Mouse (Mus musculus): ENCODE results near the gene Arid1b. TPM values are rescaled to one million over a fixed set of nuclear protein-coding genes. Genes with fewer than 3 reads are reported as not detected.

Arid1b gene
- polyA plus RNA-seq, 1 experiment from 2014 or later, result 14.8 TPM

DNA sequence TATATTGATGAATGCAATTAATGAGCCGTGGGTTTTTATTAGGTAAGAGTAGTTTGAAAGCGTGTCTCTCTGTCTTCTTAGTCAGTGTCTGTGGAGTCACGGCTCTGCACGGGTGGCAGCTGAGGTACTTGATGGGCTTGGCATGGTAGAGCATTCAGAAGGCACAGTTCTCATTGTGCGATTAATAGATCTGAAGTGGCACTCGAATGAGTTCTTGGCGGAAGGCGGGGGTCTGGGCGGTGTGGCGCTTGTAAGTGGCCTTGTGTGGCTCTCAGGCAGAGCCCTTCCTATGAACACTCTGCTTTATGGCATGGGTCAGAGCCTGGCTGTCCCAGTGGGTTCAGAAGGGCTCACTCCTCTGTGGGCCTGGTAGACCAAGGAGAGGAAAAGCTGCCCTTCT is 14.1 kb downstream of the Arid1b start:
- no peak overlapping the region; the same call in 1 of the 2 replicates for H3K27ac ChIP-seq
- 34% methylated on average over 10 of the region's 10 CpGs for WGBS
- no peaks in the 10 kb centered on the region for H3K9me3 ChIP-seq
- H3K4me2 ChIP-seq (replicated peaks), result 0 out of 2 replicates have a peak overlapping the region, but pooled peaks have one; percentile 48
- no peaks in the 10 kb centered on the region; the same call in 1 of the 2 replicates for H3K27me3 ChIP-seq
- H3K36me3 ChIP-seq, result no peaks in the 10 kb centered on the region
- ATAC-seq, result peak; percentile 65
- no peak overlapping the region for H3K9ac ChIP-seq (replicated peaks)
- peaks cover 90% of the 10 kb centered on the region for H3K4me1 ChIP-seq (replicated peaks)
- H3K4me3 ChIP-seq (replicated peaks), result no peak overlapping the region

DNA sequence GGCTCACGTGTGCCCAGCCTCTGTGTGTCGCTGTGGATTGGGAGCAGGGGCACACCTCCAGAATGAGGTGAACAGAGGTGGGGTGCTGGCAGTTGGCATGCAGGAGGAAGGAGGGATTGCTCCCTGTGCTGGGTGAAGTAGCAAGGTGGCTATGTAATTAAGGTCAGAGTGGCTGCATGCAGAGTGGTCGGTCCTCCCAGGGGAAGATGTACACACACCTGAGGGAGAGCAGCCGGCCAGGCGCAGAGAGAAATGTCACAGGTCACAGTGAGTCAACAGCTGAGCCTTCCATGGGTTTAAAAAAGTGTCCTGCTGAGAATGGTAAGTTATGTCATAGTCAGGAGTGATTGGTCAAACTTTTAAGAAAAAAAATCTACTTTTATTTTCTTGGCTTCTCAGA is 14.6 kb downstream of the Arid1b start:
- Histone ChIP-seq H3K36me3 (no peaks in the 10 kb centered on the region), H3K9me3 (no peaks in the 10 kb centered on the region), H3K27ac (no peak overlapping the region), H3K4me2 (replicated peaks) (no peak overlapping the region), H3K4me1 (replicated peaks) (peaks cover 85% of the 10 kb centered on the region), H3K4me3 (replicated peaks) (no peak overlapping the region), H3K27me3 (no peaks in the 10 kb centered on the region; the same call in 1 of the 2 replicates), H3K9ac (replicated peaks) (no peak overlapping the region)
- 68% methylated on average over 5 of the region's 5 CpGs for WGBS
- peak; percentile 17; the same call in 1 of the 2 replicates for ATAC-seq

DNA sequence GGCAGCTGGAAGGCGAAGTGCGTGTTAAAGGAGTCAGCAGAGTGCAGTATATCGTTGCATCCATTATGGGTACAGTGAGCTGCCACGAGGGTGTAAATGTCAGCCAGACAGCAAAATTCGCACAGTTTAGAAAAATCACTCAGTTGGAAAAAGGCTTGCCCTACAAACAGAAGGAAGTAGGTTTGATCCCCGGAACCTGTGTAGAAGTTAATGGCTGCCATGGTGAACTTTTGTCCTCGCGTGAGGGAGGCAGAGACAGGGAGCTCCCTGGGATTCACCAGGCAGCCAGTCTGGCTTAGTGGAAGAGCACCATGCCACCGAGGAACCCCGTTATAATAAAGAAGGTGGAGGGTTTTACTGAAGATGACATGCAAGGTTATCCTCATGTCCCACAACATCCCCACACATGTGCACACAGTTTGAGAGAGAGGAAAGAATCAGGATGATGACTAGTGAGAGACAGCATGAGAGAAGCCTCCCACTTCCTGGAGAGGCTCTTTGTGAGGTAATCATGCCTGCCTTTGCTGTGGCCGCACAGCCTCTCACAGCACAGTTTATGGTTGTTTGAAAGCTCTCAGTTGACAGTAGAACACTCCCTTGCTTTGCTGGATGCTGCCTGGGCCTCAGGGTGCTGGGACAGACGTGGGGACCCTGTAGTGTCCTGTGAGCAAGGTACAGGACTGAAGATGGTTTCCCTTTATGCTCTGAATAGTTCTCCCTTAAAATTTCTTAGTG is 15.6 kb downstream of the Arid1b start:
- ATAC-seq, result no peak
- Histone ChIP-seq H3K4me1 (replicated peaks) (peaks cover 79% of the 10 kb centered on the region), H3K9ac (replicated peaks) (no peak overlapping the region), H3K36me3 (no peaks in the 10 kb centered on the region), H3K4me3 (replicated peaks) (no peak overlapping the region), H3K9me3 (no peaks in the 10 kb centered on the region), H3K4me2 (replicated peaks) (no peak overlapping the region), H3K27me3 (no peaks in the 10 kb centered on the region; the same call in 1 of the 2 replicates), H3K27ac (no peak overlapping the region)
- 73% methylated on average over 12 of the region's 12 CpGs for WGBS

GRCm38 (mm10) chr17:5010781-5011180 is 16.6 kb downstream of the Arid1b start:
- no peak overlapping the region for H3K4me3 ChIP-seq (replicated peaks)
- H3K36me3 ChIP-seq, result no peaks in the 10 kb centered on the region
- WGBS, result 79% methylated on average over 7 of the region's 7 CpGs
- no peaks in the 10 kb centered on the region for H3K9me3 ChIP-seq
- no peaks in the 10 kb centered on the region for H3K27me3 ChIP-seq
- no peak overlapping the region for H3K27ac ChIP-seq
- H3K4me2 ChIP-seq (replicated peaks), result no peak overlapping the region
- no peak overlapping the region for H3K9ac ChIP-seq (replicated peaks)
- H3K4me1 ChIP-seq (replicated peaks), result peaks cover 70% of the 10 kb centered on the region
- no peak for ATAC-seq

DNA sequence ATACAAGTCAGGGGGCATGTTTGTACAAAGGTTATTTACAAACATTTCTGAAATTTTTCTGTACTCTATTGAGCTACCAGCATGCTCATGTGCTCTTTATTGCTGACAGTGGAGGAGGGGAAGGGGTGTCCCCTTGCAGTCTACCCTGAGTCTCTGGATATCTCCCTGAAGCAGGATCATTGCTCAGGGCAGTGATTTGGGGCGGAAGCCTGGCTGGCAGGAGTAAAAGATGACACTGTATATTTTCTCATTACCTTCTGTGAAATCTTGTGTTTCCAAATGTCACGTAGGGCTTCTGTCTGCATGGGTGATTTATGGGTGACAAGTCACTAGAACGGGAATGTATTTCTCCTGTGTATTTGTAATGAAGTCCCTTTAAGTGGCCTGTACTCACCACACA is 18.0 kb downstream of the Arid1b start:
- H3K4me3 ChIP-seq (replicated peaks), result no peak overlapping the region
- H3K4me1 ChIP-seq (replicated peaks), result peaks cover 62% of the 10 kb centered on the region
- H3K27me3 ChIP-seq, result no peaks in the 10 kb centered on the region
- no peak overlapping the region for H3K4me2 ChIP-seq (replicated peaks)
- no peak overlapping the region for H3K9ac ChIP-seq (replicated peaks)
- 71% methylated on average over 3 of the region's 3 CpGs for WGBS
- H3K36me3 ChIP-seq, result no peaks in the 10 kb centered on the region
- no peak for ATAC-seq
- H3K27ac ChIP-seq, result no peak overlapping the region
- H3K9me3 ChIP-seq, result no peaks in the 10 kb centered on the region

- no peak overlapping the region for H3K4me3 ChIP-seq (replicated peaks)
- H3K27ac ChIP-seq, result no peak overlapping the region
- H3K27me3 ChIP-seq, result no peaks in the 10 kb centered on the region
- no peaks in the 10 kb centered on the region for H3K9me3 ChIP-seq
- no peak overlapping the region for H3K9ac ChIP-seq (replicated peaks)
- no peak overlapping the region for H3K4me2 ChIP-seq (replicated peaks)
- H3K4me1 ChIP-seq (replicated peaks), result peaks cover 58% of the 10 kb centered on the region
- H3K36me3 ChIP-seq, result no peaks in the 10 kb centered on the region
- no peak for ATAC-seq
- 83% methylated on average over 4 of the region's 4 CpGs for WGBS
Measured at GRCm38 (mm10) chr17:5012517-5012916, 18.4 kb downstream of the Arid1b start.

DNA sequence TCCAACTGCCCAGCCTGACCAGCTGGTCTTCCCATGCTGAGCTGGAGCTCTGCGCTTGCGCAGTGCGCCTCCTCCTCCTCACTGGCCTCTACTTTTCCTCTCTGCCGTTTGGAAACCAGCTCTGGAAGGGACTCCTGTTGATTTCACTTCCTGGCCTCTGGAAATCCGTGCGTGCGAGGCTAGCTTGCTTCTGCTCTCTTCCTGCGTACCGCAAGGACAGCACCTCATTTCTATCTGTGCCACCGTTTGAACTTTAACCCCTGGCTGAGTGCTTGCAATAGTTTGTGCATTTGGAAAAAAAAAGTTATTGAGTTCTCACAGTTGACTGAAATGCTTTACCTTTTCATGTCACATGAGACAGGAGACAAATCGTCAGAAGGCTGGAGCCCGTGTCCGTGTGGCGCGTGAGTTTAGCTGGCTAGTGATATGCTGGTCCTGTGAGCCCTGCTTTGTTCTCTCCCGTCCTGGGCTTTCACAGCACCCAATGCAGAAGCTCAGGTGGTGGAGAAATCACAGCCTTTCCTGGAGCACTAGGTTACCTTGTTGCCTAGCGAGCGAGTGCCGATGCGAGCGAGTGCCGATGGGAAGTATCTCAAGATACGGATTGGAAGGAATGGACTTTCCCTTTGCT is 20.3 kb downstream of the Arid1b start:
- peaks cover 39% of the 10 kb centered on the region for H3K4me1 ChIP-seq (replicated peaks)
- H3K27me3 ChIP-seq, result no peaks in the 10 kb centered on the region
- no peak overlapping the region for H3K4me3 ChIP-seq (replicated peaks)
- no peak overlapping the region for H3K4me2 ChIP-seq (replicated peaks)
- no peaks in the 10 kb centered on the region for H3K36me3 ChIP-seq
- H3K9ac ChIP-seq (replicated peaks), result no peak overlapping the region
- no peaks in the 10 kb centered on the region for H3K9me3 ChIP-seq
- H3K27ac ChIP-seq, result no peak overlapping the region
- WGBS, result 79% methylated on average over 23 of the region's 23 CpGs
- ATAC-seq, result no peak

GRCm38 (mm10) chr17:5016404-5016803 is 22.3 kb downstream of the Arid1b start:
- Histone ChIP-seq H3K9me3 (no peaks in the 10 kb centered on the region), H3K27me3 (no peaks in the 10 kb centered on the region), H3K4me1 (replicated peaks) (peaks cover 35% of the 10 kb centered on the region), H3K27ac (no peak overlapping the region), H3K4me3 (replicated peaks) (no peak overlapping the region), H3K4me2 (replicated peaks) (no peak overlapping the region), H3K9ac (replicated peaks) (no peak overlapping the region), H3K36me3 (no peaks in the 10 kb centered on the region)
- WGBS, result 61% methylated on average over 4 of the region's 4 CpGs
- ATAC-seq, result no peak

DNA sequence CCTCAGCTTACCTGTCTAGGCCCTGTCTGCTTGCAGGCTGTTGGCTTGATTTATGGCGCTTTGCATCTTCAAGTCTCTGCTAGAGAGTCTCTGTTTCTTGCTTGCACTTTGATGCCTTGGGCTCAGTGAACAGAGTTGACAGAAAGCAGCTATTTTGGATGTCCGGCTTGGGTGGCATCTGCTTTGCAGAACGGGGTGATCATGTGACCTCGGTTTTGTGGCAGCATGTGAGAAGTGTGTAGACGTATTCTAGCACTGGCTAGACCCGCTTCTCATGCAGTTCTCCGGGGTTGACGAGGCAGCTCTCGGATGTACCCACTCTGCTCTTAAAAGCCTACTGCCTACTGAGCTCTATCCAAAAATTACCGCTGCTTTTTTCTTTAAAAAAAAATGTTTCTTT is 22.9 kb downstream of the Arid1b start:
- no peak for ATAC-seq
- 94% methylated on average over 10 of the region's 10 CpGs for WGBS
- Histone ChIP-seq H3K27ac (no peak overlapping the region), H3K4me2 (replicated peaks) (no peak overlapping the region), H3K4me3 (replicated peaks) (no peak overlapping the region), H3K9ac (replicated peaks) (no peak overlapping the region), H3K9me3 (no peaks in the 10 kb centered on the region), H3K27me3 (no peaks in the 10 kb centered on the region), H3K36me3 (no peaks in the 10 kb centered on the region), H3K4me1 (replicated peaks) (peaks cover 38% of the 10 kb centered on the region)

DNA sequence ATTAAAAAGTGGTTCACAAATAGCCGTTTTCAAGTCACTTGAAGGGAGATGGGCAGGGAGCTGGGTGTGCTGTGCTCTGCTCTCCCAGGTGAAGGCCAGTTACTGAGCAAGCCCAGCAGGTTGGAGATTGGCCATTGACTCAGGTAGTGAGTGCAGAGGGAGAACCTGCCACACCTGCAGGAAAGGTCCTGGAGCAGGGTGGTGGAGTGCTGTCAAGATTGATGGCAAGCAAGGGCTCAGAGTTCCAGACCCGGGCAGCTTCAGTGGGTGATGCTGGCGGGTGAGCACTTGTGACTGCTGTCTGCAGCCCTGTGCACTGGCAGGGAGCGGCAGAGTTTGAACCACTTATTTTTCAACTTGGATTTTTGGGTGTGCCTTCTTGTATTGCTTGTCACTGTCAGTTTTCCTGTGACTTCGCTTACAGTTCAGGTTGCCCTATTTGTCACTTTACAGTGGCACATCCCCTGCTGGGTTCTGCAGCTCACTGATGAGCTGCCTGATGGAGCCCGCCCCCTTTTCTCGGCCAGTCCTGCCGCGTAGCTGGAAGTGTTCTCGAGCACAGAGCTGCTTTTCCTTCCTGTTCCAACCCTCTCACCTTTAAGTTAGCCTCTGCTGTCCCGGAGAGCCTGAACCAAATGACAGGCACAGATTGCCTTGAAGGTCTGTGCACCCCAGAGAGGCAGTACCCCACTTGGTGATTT is 27.3 kb downstream of the Arid1b start:
- peaks cover 44% of the 10 kb centered on the region for H3K4me1 ChIP-seq (replicated peaks)
- H3K27ac ChIP-seq, result peak overlapping the region; percentile 7; the same call in 1 of the 2 replicates
- 0 out of 2 replicates have a peak, but pooled peaks have one; percentile 49 for ATAC-seq
- H3K4me3 ChIP-seq (replicated peaks), result no peak overlapping the region
- whole genome bisulfite sequencing, result 35% methylated on average over 11 of the region's 11 CpGs
- no peaks in the 10 kb centered on the region for H3K36me3 ChIP-seq
- no peaks in the 10 kb centered on the region for H3K9me3 ChIP-seq
- H3K4me2 ChIP-seq (replicated peaks), result no peak overlapping the region
- H3K27me3 ChIP-seq, result no peaks in the 10 kb centered on the region
- no peak overlapping the region for H3K9ac ChIP-seq (replicated peaks)

DNA sequence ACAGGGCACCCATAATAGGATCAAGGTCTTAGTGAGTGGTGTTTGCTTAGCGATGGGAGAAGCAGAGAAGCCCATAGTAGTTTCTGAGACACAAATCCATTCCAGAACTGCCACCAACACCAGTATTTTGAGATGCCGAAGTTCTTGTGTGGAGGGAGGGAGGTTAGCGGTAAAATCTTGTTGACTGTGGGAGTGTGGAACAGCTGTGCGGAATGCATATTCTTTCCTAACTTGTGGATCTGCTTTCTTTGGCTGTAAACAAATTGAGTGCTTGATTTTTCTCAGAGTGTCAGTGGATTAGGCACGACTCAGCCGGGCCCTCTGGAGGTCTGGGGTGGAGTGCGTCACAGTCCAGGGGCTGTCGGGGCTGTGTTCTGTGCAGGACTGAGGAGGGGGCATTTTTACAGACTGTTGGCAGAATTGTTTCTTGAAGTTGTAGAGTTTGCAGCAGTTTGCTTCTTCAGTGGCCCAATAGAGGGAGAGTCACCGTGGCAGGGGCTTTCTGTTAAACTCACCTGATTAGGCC is 27.9 kb downstream of the Arid1b start:
- 53% methylated on average over 9 of the region's 9 CpGs for WGBS
- Histone ChIP-seq H3K27me3 (no peaks in the 10 kb centered on the region), H3K9ac (replicated peaks) (no peak overlapping the region)

GRCm38 (mm10) chr17:5023745-5024144 is 29.6 kb downstream of the Arid1b start:
- H3K27me3 ChIP-seq, result no peaks in the 10 kb centered on the region
- H3K27ac ChIP-seq, result no peak overlapping the region
- 78% methylated on average over 10 of the region's 10 CpGs for WGBS
- H3K9ac ChIP-seq (replicated peaks), result 0 out of 2 replicates have a peak overlapping the region, but pooled peaks have one; percentile 7
- H3K36me3 ChIP-seq, result no peaks in the 10 kb centered on the region
- peaks cover 45% of the 10 kb centered on the region for H3K4me1 ChIP-seq (replicated peaks)
- H3K9me3 ChIP-seq, result no peaks in the 10 kb centered on the region
- no peak overlapping the region for H3K4me3 ChIP-seq (replicated peaks)
- ATAC-seq, result no peak
- H3K4me2 ChIP-seq (replicated peaks), result no peak overlapping the region

More for the DNA sequence above, 27.9 kb downstream of the Arid1b start:
- Histone ChIP-seq H3K27ac (peak overlapping the region; percentile 7; the same call in 1 of the 2 replicates), H3K4me1 (replicated peaks) (peaks cover 41% of the 10 kb centered on the region), H3K4me3 (replicated peaks) (no peak overlapping the region), H3K4me2 (replicated peaks) (no peak overlapping the region), H3K9me3 (no peaks in the 10 kb centered on the region), H3K36me3 (no peaks in the 10 kb centered on the region)
- no peak for ATAC-seq

All from midbrain, embryonic 13.5 days (tissue).